Mouse (Mus musculus) MEL (cell line): ENCODE measurements around the gene Ubtf. TPM values are rescaled to one million over a fixed set of nuclear protein-coding genes. Genes with fewer than 3 reads are reported as not detected.

Experiments used
- DNase-seq: peaks from one replicate; pipeline ENCODE4 v3.0.0; 2011; ENCODE audit warnings: low read depth, low spot score
- H3K27ac ChIP-seq: 2 replicates; pipeline ENCODE4 v1.5.1; 2012; ENCODE audit warnings: low read depth, mild to moderate bottlenecking, control low read depth, low read length, moderate library complexity; ENCODE audit not compliant: control insufficient read depth
- H3K27me3 ChIP-seq, 2 experiments: fragments of 150-350 bp in 1 of 2; sonication (generic) in 1 of 2; 2 replicates each; pipeline ENCODE4 v1.6.1; 2012; ENCODE audit warnings: low read length in 2 of 2, mild to moderate bottlenecking in 2 of 2, improper control_type of control experiment in 1 of 2, moderate library complexity in 1 of 2; ENCODE audit not compliant: insufficient read depth in 2 of 2, control insufficient read depth in 1 of 2
- H3K36me3 ChIP-seq, 2 experiments: 2 replicates each; pipeline ENCODE4 v1.6.1; 2012 to 2014; ENCODE audit warnings: low read length in 2 of 2, improper control_type of control experiment in 1 of 2, inconsistent platforms in 1 of 2, mild to moderate bottlenecking in 1 of 2; ENCODE audit not compliant: insufficient read depth in 2 of 2, control insufficient read depth in 1 of 2
- H3K4me1 ChIP-seq, 2 experiments: fragments of 150-350 bp in 1 of 2; sonication (generic) in 1 of 2; 2 replicates each; pipeline ENCODE4 v1.6.1; 2012; ENCODE audit warnings: low read length in 2 of 2, improper control_type of control experiment in 1 of 2, mild to moderate bottlenecking in 1 of 2; ENCODE audit not compliant: insufficient read depth in 2 of 2, control insufficient read depth in 1 of 2
- H3K4me3 ChIP-seq, 2 experiments: fragments of 150-350 bp in 1 of 2; sonication (generic) in 1 of 2; 2 replicates each; pipeline ENCODE4 v1.5.1; 2012; ENCODE audit warnings: low read depth in 2 of 2, low read length in 2 of 2, mild to moderate bottlenecking in 2 of 2, moderate library complexity in 2 of 2, control low read depth in 1 of 2, improper control_type of control experiment in 1 of 2; ENCODE audit not compliant: control insufficient read depth in 1 of 2, insufficient read depth in 1 of 2
- H3K79me2 ChIP-seq: 2 replicates; pipeline ENCODE4 v1.6.1; 2012; ENCODE audit warnings: mild to moderate bottlenecking, low read length, moderate library complexity; ENCODE audit not compliant: control insufficient read depth, poor library complexity, insufficient read depth
- H3K9ac ChIP-seq: 2 replicates; pipeline ENCODE4 v1.6.1; 2012; ENCODE audit warnings: low read depth, mild to moderate bottlenecking, control low read depth, low read length, moderate library complexity; ENCODE audit not compliant: control insufficient read depth, poor library complexity, severe bottlenecking
- H3K9me3 ChIP-seq: fragments of 150-350 bp; sonication (generic); replicated peaks from 2 replicates; pipeline ENCODE4 v1.6.1; 2012; ENCODE audit warnings: mild to moderate bottlenecking, low read length, improper control_type of control experiment, moderate library complexity; ENCODE audit not compliant: insufficient read depth
- BHLHE40 ChIP-seq: IDR thresholded peaks from 2 replicates; pipeline ENCODE4 v1.6.1; 2012; ENCODE audit warnings: low read depth, mild to moderate bottlenecking, inconsistent platforms, low read length, improper control_type of control experiment, borderline replicate concordance
- CTCF ChIP-seq, 3 experiments: IDR thresholded peaks in 2 of 3; conservative IDR thresholded peaks in 1 of 3; 2 replicates each; pipeline ENCODE4 v1.5.1; 2011 to 2012; ENCODE audit warnings: low read length in 3 of 3, low read depth in 2 of 3, mild to moderate bottlenecking in 2 of 3, improper control_type of control experiment in 1 of 3, inconsistent platforms in 1 of 3, mixed read lengths in 1 of 3, moderate library complexity in 1 of 3; ENCODE audit not compliant: control insufficient read depth in 1 of 3, insufficient read depth in 1 of 3, poor library complexity in 1 of 3, severe bottlenecking in 1 of 3
- GATA1 ChIP-seq: IDR thresholded peaks from 2 replicates; pipeline ENCODE4 v1.6.1; 2011; ENCODE audit warnings: low read depth, low read length, improper control_type of control experiment
- KAT2A ChIP-seq: conservative IDR thresholded peaks from 2 replicates; pipeline ENCODE4 v1.6.1; 2012; ENCODE audit warnings: low read depth, low read length, improper control_type of control experiment, inconsistent platforms
- MAX ChIP-seq: IDR thresholded peaks from 2 replicates; pipeline ENCODE4 v1.6.1; 2011; ENCODE audit warnings: low read length, improper control_type of control experiment
- MEF2A ChIP-seq: IDR thresholded peaks from 2 replicates; pipeline ENCODE4 v1.6.1; 2014; ENCODE audit warnings: low read depth, mild to moderate bottlenecking, inconsistent platforms, low read length, improper control_type of control experiment; ENCODE audit not compliant: poor library complexity, insufficient replicate concordance, severe bottlenecking; ENCODE audit errors: extremely low read depth
- MXI1 ChIP-seq: IDR thresholded peaks from 2 replicates; pipeline ENCODE4 v1.6.1; 2011; ENCODE audit warnings: mild to moderate bottlenecking, low read depth, low read length, improper control_type of control experiment
- MYB ChIP-seq: IDR thresholded peaks from 2 replicates; pipeline ENCODE4 v1.6.1; 2011; ENCODE audit warnings: mild to moderate bottlenecking, low read depth, low read length, improper control_type of control experiment
- MYC ChIP-seq: IDR thresholded peaks from 2 replicates; pipeline ENCODE4 v1.6.1; 2011; ENCODE audit warnings: low read depth, mild to moderate bottlenecking, low read length, improper control_type of control experiment, moderate library complexity
- POLR2AphosphoS5 ChIP-seq: IDR thresholded peaks from 2 replicates; pipeline ENCODE4 v1.6.1; 2012; ENCODE audit warnings: low read depth, borderline replicate concordance, mild to moderate bottlenecking, inconsistent platforms, low read length, moderate library complexity, mixed read lengths
- RAD21 ChIP-seq: IDR thresholded peaks from 2 replicates; pipeline ENCODE4 v1.6.1; 2011; ENCODE audit warnings: mild to moderate bottlenecking, low read depth, low read length, improper control_type of control experiment
- RCOR1 ChIP-seq: IDR thresholded peaks from 2 replicates; pipeline ENCODE4 v1.6.1; 2012; ENCODE audit warnings: low read depth, mild to moderate bottlenecking, inconsistent platforms, low read length, improper control_type of control experiment
- SIN3A ChIP-seq: IDR thresholded peaks from 2 replicates; pipeline ENCODE4 v1.6.1; 2012; ENCODE audit warnings: low read length, improper control_type of control experiment, inconsistent platforms
- SMC3 ChIP-seq: IDR thresholded peaks from 2 replicates; pipeline ENCODE4 v1.6.1; 2011; ENCODE audit warnings: low read depth, low read length, improper control_type of control experiment
- TBP ChIP-seq: IDR thresholded peaks from 2 replicates; pipeline ENCODE4 v1.8.0; 2011; ENCODE audit warnings: low read depth, low read length, improper control_type of control experiment
- ZC3H11A ChIP-seq: IDR thresholded peaks from 2 replicates; pipeline ENCODE4 v1.6.1; 2012; ENCODE audit warnings: low read depth, mild to moderate bottlenecking, inconsistent platforms, low read length, improper control_type of control experiment
- polyA plus RNA-seq, 2 experiments: library from polyadenylated mRNA; stranded (reverse) in 1 of 2; unstranded in 1 of 2; fragments of >175 nt in 1 of 2; fragments of >200 nt in 1 of 2; gene quantifications; 2 replicates each; pipeline versions ENCODE4 v1.2.1 to v1.2.4; 2012; ENCODE audit warnings: low replicate concordance in 2 of 2, low read depth in 1 of 2; ENCODE audit not compliant: insufficient read length in 2 of 2, insufficient read depth in 1 of 2, missing spikeins in 1 of 2
- total RNA-seq: library from RNA; depleted of rRNA; stranded (reverse); fragments of 300-350 nt; gene quantifications from 2 replicates; pipeline ENCODE4 v1.2.3, GENCODE M21; 2012; rRNA removed

The Ubtf gene
- total and polyA plus RNA-seq, 3 experiments: 76.5 to 189 (median 145) TPM

DNA sequence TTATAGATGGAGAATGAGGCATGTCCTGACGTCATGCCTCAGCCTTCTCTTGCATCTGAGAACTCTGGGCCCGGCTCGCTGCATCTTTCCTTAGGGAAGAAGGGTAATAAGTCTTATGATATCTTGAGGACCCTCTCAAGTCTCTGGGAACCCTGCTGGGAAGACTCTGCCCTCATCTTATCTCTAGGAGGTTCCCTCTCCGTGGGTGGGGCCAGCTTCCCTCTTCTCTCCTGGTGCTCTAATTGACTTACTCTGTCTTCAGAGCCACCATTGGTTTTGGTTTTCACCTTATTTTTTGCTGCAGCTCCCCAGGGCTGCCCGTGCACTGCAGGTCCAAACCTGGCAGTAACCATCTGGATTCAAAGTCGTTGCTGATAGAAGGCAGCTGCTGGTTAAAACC is 61.4 kb downstream of the Ubtf start:
- DNase-seq: peak; percentile 66
- peaks cover 0 to 11% of the 10 kb centered on the region in 2 experiments; a peak in 3 of 4 replicates for H3K36me3 ChIP-seq

DNA sequence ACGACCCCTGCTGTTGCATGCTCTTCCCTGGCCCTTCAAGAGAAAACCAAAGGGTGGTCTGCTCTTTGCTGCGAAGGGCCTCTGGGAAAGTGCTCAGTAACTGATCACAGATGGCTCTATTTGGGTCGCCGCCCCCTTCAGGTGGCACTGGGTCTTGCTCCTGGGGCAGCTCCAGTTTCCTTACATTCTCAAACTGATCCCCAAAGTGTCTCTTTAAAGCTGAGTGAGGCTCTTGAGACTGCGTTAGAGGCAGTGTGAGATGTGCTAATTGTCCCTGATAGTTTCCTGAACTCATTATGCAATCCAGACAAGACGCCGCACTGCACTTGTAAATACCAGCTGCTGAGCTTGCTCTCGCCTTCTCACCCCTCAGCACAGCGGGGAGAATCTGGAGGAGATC is 62.0 kb downstream of the Ubtf start:
- TF ChIP-seq MYB (no peak), SMC3 (peak; percentile 11; the same call in 1 of the 2 replicates), MYC (no peak), ZC3H11A (no peak), MXI1 (no peak), CTCF (IDR thresholded peaks at IDR 0.05 in 2 of 3, conservative IDR thresholded peaks at IDR 0.05 in 1 of 3; ENCODE audit: control insufficient read depth in 1 of 3, insufficient read depth in 1 of 3, low read depth in 2 of 3, low read length in 3 of 3, poor library complexity in 1 of 3, severe bottlenecking in 1 of 3) (peak; percentile 43 to 60 (median 51)), RAD21 (no peak), SIN3A (no peak), KAT2A (no peak), POLR2AphosphoS5 (no peak), MEF2A (no peak), TBP (no peak), MAX (0 out of 2 replicates have a peak, but pooled peaks have one; percentile 11)
- H3K9ac ChIP-seq: no peak overlapping the region
- DNase-seq: peak; percentile 62

More for the DNA sequence above, 61.4 kb downstream of the Ubtf start:
- Histone ChIP-seq H3K27me3 (no peaks in the 10 kb centered on the region), H3K9me3 (no peaks in the 10 kb centered on the region), H3K4me1 (peaks cover 8 to 14% of the 10 kb centered on the region in 2 experiments), H3K27ac (no peak overlapping the region; the same call in 1 of the 2 replicates), H3K9ac (no peak overlapping the region), H3K4me3 (no peak overlapping the region), H3K79me2 (no peaks in the 10 kb centered on the region)
- TF ChIP-seq BHLHE40: no peak
- TF ChIP-seq RCOR1: peak; percentile 31; the same call in 1 of the 2 replicates
- peak; percentile 74 for TF ChIP-seq GATA1

More for the DNA sequence above, 62.0 kb downstream of the Ubtf start:
- Histone ChIP-seq H3K79me2 (no peaks in the 10 kb centered on the region), H3K27ac (no peak overlapping the region), H3K9me3 (no peaks in the 10 kb centered on the region), H3K4me1 (peaks cover 8 to 14% of the 10 kb centered on the region in 2 experiments), H3K4me3 (no peak overlapping the region), H3K36me3 (peaks cover 0 to 11% of the 10 kb centered on the region in 2 experiments; a peak in 3 of 4 replicates), H3K27me3 (no peaks in the 10 kb centered on the region)

Other genes starting within 250 kb of the Ubtf start
- gene Mpp2, start 231.2 kb downstream of the Ubtf start, total RNA-seq: 2.9 and 4.6 TPM in 2 replicates
- 10 to 100 TPM in 1 of 2 experiments, not detected in 1; 16.3 TPM for gene Mpp2, start 231.2 kb downstream of the Ubtf start, polyA plus RNA-seq
- gene Ppy, start 218.4 kb downstream of the Ubtf start, total RNA-seq: not detected in 2 replicates
- not detected for gene Ppy, start 218.4 kb downstream of the Ubtf start, polyA plus RNA-seq
- not detected in 2 replicates for gene Pyy, start 211.9 kb downstream of the Ubtf start, total RNA-seq
- gene Pyy, start 211.9 kb downstream of the Ubtf start, polyA plus RNA-seq: not detected
- 5.4 and 6.6 TPM in 2 replicates for gene Nags, start 174.2 kb downstream of the Ubtf start, total RNA-seq
- 1 to 10 TPM in 1 of 2 experiments, not detected in 1; 9.7 TPM for gene Nags, start 174.2 kb downstream of the Ubtf start, polyA plus RNA-seq
- gene Tmem101, start 163.3 kb downstream of the Ubtf start, total RNA-seq: 43.9 and 45.1 TPM in 2 replicates
- gene Tmem101, start 163.3 kb downstream of the Ubtf start, polyA plus RNA-seq: 10 to 100 TPM in 1 of 2 experiments, not detected in 1; 30.1 TPM
- 74.2 and 75.0 TPM in 2 replicates for gene Lsm12, start 134.4 kb downstream of the Ubtf start, total RNA-seq
- gene Lsm12, start 134.4 kb downstream of the Ubtf start, polyA plus RNA-seq: 100 to 1,000 TPM; 128 to 150 TPM
- gene G6pc3, start 130.1 kb downstream of the Ubtf start, total RNA-seq: 46.4 and 48.9 TPM in 2 replicates
- 100 to 1,000 TPM in 1 of 2 experiments, not detected in 1; 104 TPM for gene G6pc3, start 130.1 kb downstream of the Ubtf start, polyA plus RNA-seq
- 9.1 and 10.4 TPM in 2 replicates for gene Hdac5, start 89.6 kb downstream of the Ubtf start, total RNA-seq
- 10 to 100 TPM in 1 of 2 experiments, not detected in 1; 29.3 TPM for gene Hdac5, start 89.6 kb downstream of the Ubtf start, polyA plus RNA-seq
- gene BC030867, start 70.9 kb downstream of the Ubtf start, total RNA-seq: 19.5 and 20.0 TPM in 2 replicates
- gene BC030867, start 70.9 kb downstream of the Ubtf start, polyA plus RNA-seq: 10 to 100 TPM; 36.2 to 51.7 TPM
- 3.9 and 4.4 TPM in 2 replicates for gene Asb16, start 51.0 kb downstream of the Ubtf start, total RNA-seq
- 1 to 10 TPM in 1 of 2 experiments, not detected in 1; 8.5 TPM for gene Asb16, start 51.0 kb downstream of the Ubtf start, polyA plus RNA-seq
- gene Tmub2, start 34.8 kb downstream of the Ubtf start, total RNA-seq: 27.0 and 29.3 TPM in 2 replicates
- gene Tmub2, start 34.8 kb downstream of the Ubtf start, polyA plus RNA-seq: 10 to 100 TPM in 1 of 2 experiments, not detected in 1; 40.5 TPM
- 40.5 and 46.7 TPM in 2 replicates for gene Atxn7l3, start 23.1 kb downstream of the Ubtf start, total RNA-seq
- 10 to 100 TPM; 39.4 to 53.0 TPM for gene Atxn7l3, start 23.1 kb downstream of the Ubtf start, polyA plus RNA-seq
- gene Slc4a1, start 46.5 kb upstream of the Ubtf start, total RNA-seq: 0.23 and 0.36 TPM in 2 replicates
- gene Slc4a1, start 46.5 kb upstream of the Ubtf start, polyA plus RNA-seq: under 1 TPM in 1 of 2 experiments, not detected in 1; 0.35 TPM
- gene Rundc3a, start 73.7 kb upstream of the Ubtf start, total RNA-seq: 0.39 and 0.42 TPM in 2 replicates
- 1 to 10 TPM in 1 of 2 experiments, not detected in 1; 2.1 TPM for gene Rundc3a, start 73.7 kb upstream of the Ubtf start, polyA plus RNA-seq
- 174 and 183 TPM in 2 replicates for gene Slc25a39, start 88.2 kb upstream of the Ubtf start, total RNA-seq
- 100 to 1,000 TPM in 1 of 2 experiments, not detected in 1; 325 TPM for gene Slc25a39, start 88.2 kb upstream of the Ubtf start, polyA plus RNA-seq
- gene Grn, start 110.6 kb upstream of the Ubtf start, total RNA-seq: 14.5 and 14.7 TPM in 2 replicates
- 10 to 100 TPM in 1 of 2 experiments, not detected in 1; 42.1 TPM for gene Grn, start 110.6 kb upstream of the Ubtf start, polyA plus RNA-seq
- gene Fam171a2, start 127.9 kb upstream of the Ubtf start, total RNA-seq: 1.8 and 2.0 TPM in 2 replicates
- 1 to 10 TPM in 1 of 2 experiments, not detected in 1; 8.8 TPM for gene Fam171a2, start 127.9 kb upstream of the Ubtf start, polyA plus RNA-seq
- 8.3 and 10.7 TPM in 2 replicates for gene Itga2b, start 150.4 kb upstream of the Ubtf start, total RNA-seq
- gene Itga2b, start 150.4 kb upstream of the Ubtf start, polyA plus RNA-seq: 10 to 100 TPM in 1 of 2 experiments, not detected in 1; 55.7 TPM
- 17.9 and 20.3 TPM in 2 replicates for gene Gpatch8, start 236.7 kb upstream of the Ubtf start, total RNA-seq
- 10 to 100 TPM; 25.8 to 29.7 TPM for gene Gpatch8, start 236.7 kb upstream of the Ubtf start, polyA plus RNA-seq